Mouse (Mus musculus) ovary, adult 10 weeks (tissue): ENCODE measurements around the gene C4b. TPM values are rescaled to one million over a fixed set of nuclear protein-coding genes. Genes with fewer than 3 reads are reported as not detected.

ENCODE experiments used
- polyA plus RNA-seq: library from polyadenylated mRNA; stranded (reverse); fragments of 350-450 nt; fragmentation: Illumina TruSeq; extraction: RNeasy Lipid Tissue Mini Kit (QIAGEN cat#74804); gene quantifications from one replicate; pipeline ENCODE4 v1.2.3, GENCODE M21; 2014

Gene C4b
- polyA plus RNA-seq: 1.7 TPM

GRCm38 (mm10) chr17:34743719-34744118 lies at the start of gene C4b:
Gene C4b, minus strand, starts transcription at chr17:34743882.

Other genes starting within 250 kb of the C4b start
- not detected for gene Btnl6, start 226.5 kb downstream of the C4b start, polyA plus RNA-seq
- gene Notch4, start 179.6 kb downstream of the C4b start, polyA plus RNA-seq: 0.40 TPM
- gene Gpsm3, start 154.1 kb downstream of the C4b start, polyA plus RNA-seq: 1.7 TPM
- 26.5 TPM for gene Pbx2, start 152.6 kb downstream of the C4b start, polyA plus RNA-seq
- not detected for gene Ager, start 146.0 kb downstream of the C4b start, polyA plus RNA-seq
- 35.5 TPM for gene Rnf5, start 140.2 kb downstream of the C4b start, polyA plus RNA-seq
- gene Agpat1, start 139.6 kb downstream of the C4b start, polyA plus RNA-seq: 1.9 TPM
- 0.66 TPM for gene Egfl8, start 127.9 kb downstream of the C4b start, polyA plus RNA-seq
- 3.4 TPM for gene Ppt2, start 115.4 kb downstream of the C4b start, polyA plus RNA-seq
- gene Prrt1, start 114.3 kb downstream of the C4b start, polyA plus RNA-seq: 1.5 TPM
- 9.4 TPM for gene Fkbpl, start 99.1 kb downstream of the C4b start, polyA plus RNA-seq
- gene Atf6b, start 96.7 kb downstream of the C4b start, polyA plus RNA-seq: 2.5 TPM
- 0.06 TPM for gene Tnxb, start 73.3 kb downstream of the C4b start, polyA plus RNA-seq
- not detected for gene Cyp21a1, start 60.7 kb upstream of the C4b start, polyA plus RNA-seq
- gene Stk19, start 93.1 kb upstream of the C4b start, polyA plus RNA-seq: 4.4 TPM
- gene Dxo, start 93.1 kb upstream of the C4b start, polyA plus RNA-seq: 1.9 TPM
- gene Skiv2l, start 106.3 kb upstream of the C4b start, polyA plus RNA-seq: 2.9 TPM
- 1.8 TPM for gene Nelfe, start 106.5 kb upstream of the C4b start, polyA plus RNA-seq
- gene Cfb, start 118.6 kb upstream of the C4b start, polyA plus RNA-seq: not detected
- gene Zbtb12, start 135.6 kb upstream of the C4b start, polyA plus RNA-seq: 10.8 TPM
- gene Gm20547, start 138.2 kb upstream of the C4b start, polyA plus RNA-seq: 1.0 TPM
- gene C2, start 154.4 kb upstream of the C4b start, polyA plus RNA-seq: 11.5 TPM
- 9.4 TPM for gene Ehmt2, start 154.6 kb upstream of the C4b start, polyA plus RNA-seq
- gene Slc44a4, start 170.6 kb upstream of the C4b start, polyA plus RNA-seq: 0.20 TPM
- 1.8 TPM for gene Neu1, start 187.4 kb upstream of the C4b start, polyA plus RNA-seq
- 16.9 TPM for gene Hspa1b, start 215.4 kb upstream of the C4b start, polyA plus RNA-seq
- not detected for gene Gm20481, start 226.0 kb upstream of the C4b start, polyA plus RNA-seq
- 8.2 TPM for gene Hspa1a, start 228.3 kb upstream of the C4b start, polyA plus RNA-seq
- not detected for gene Hspa1l, start 228.8 kb upstream of the C4b start, polyA plus RNA-seq
- 19.2 TPM for gene Lsm2, start 238.0 kb upstream of the C4b start, polyA plus RNA-seq